ENCODE assay signal across 28 mouse cellular contexts in genomic region chr11:77002361-77002760, GRCm38 (mm10). TPM values are rescaled to one million over a fixed set of nuclear protein-coding genes. Genes with fewer than 3 reads are reported as not detected.
A peak's percentile ranks its signal among the peaks of the same experiment; 100 is the strongest.
DNase-seq lines count a peak whose midpoint lies in the region; ATAC-seq and TF ChIP-seq lines count a peak whose summit lies in the region.
"Had no signal": no experiment of that assay in that cellular context is flagged by ENCODE, and none has a peak within 500 bp of the region (broad histone marks: within the 10 kb centered on the region; RNA-seq: fewer than 3 reads in every experiment).

No protein-coding gene starts in this region.

- H3K4me2 ChIP-seq in intestine, postnatal 0 days (replicated peaks; ENCODE audit: low read depth) = no peak overlapping the region
- H3K4me2 ChIP-seq: hindbrain, embryonic 15.5 days; limb, embryonic 13.5 days; liver, embryonic 11.5 days; lung, embryonic 15.5 days; midbrain, embryonic 12.5 days; neural tube, embryonic 13.5 days; stomach, embryonic 15.5 days had no signal

- no peak overlapping the region for H3K4me3 ChIP-seq in intestine, postnatal 0 days (ENCODE audit: low read depth, low read length)
- H3K4me3 ChIP-seq: erythroblast, embryonic 14.5 days; hindbrain, embryonic 10.5 days; hindbrain, embryonic 15.5 days; limb, embryonic 13.5 days; lung, embryonic 15.5 days; midbrain, embryonic 12.5 days; neural tube, embryonic 13.5 days; stomach, embryonic 15.5 days had no signal

- peaks cover 3% of the 10 kb centered on the region; the same call in 1 of the 2 replicates for H3K4me1 ChIP-seq in intestine, postnatal 0 days (replicated peaks; ENCODE audit: control insufficient read depth, insufficient read depth, low read length)

- H3K27ac ChIP-seq in intestine, postnatal 0 days (ENCODE audit: low read depth, low read length) = no peak overlapping the region
- H3K27ac ChIP-seq: hindbrain, embryonic 10.5 days; hindbrain, embryonic 15.5 days; limb, embryonic 13.5 days; lung, embryonic 15.5 days; midbrain, embryonic 12.5 days; neural tube, embryonic 13.5 days; stomach, embryonic 15.5 days had no signal

- H3K9me3 ChIP-seq in intestine, postnatal 0 days (ENCODE audit: control insufficient read depth) = no peaks in the 10 kb centered on the region
- H3K9me3 ChIP-seq: hindbrain, embryonic 10.5 days; hindbrain, embryonic 15.5 days; limb, embryonic 13.5 days; lung, embryonic 15.5 days; midbrain, embryonic 12.5 days; neural tube, embryonic 13.5 days; stomach, embryonic 15.5 days had no signal

- no peaks in the 10 kb centered on the region for H3K36me3 ChIP-seq in intestine, postnatal 0 days (ENCODE audit: control insufficient read depth, insufficient read depth)
- H3K36me3 ChIP-seq: hindbrain, embryonic 10.5 days; hindbrain, embryonic 15.5 days; limb, embryonic 13.5 days; lung, embryonic 15.5 days; midbrain, embryonic 12.5 days; neural tube, embryonic 13.5 days; stomach, embryonic 15.5 days had no signal

- 24% methylated on average over 1 of the region's 1 CpGs for WGBS in intestine, postnatal 0 days

- ATAC-seq in intestine, postnatal 0 days = no peak
- ATAC-seq: forebrain, embryonic 16.5 days had no signal

- peaks cover 13% of the 10 kb centered on the region; the same call in 1 of the 2 replicates for H3K27me3 ChIP-seq in intestine, postnatal 0 days (replicated peaks; ENCODE audit: control insufficient read depth, insufficient read depth, low read length)

- peak; percentile 41 for DNase-seq in adrenal gland, postnatal 14 days
- DNase-seq in adrenal gland, adult 8-10 months = no peak
- peak; percentile 73 for DNase-seq in NIH3T3 (ENCODE audit: low read depth)
- DNase-seq in kidney, postnatal 25 days = no peak
- DNase-seq in urinary bladder, postnatal 10 days (ENCODE audit: low spot score) = no peak
- no peak for DNase-seq in cerebellum, adult 11-12 months
- DNase-seq: adrenal gland, postnatal 10 days; B cell, adult 2 months; cerebellum, adult 2 months; cerebellum, postnatal 14 days; heart, postnatal 14 days; kidney, adult 9 months; kidney, postnatal 14 days; thymus, postnatal 25 days had no signal

- TF ChIP-seq CTCF in intestine, postnatal 0 days (IDR thresholded peaks at IDR 0.05; ENCODE audit: low read depth) = peak; percentile 13; the same call in 1 of the 2 replicates

- no peak overlapping the region for H3K9ac ChIP-seq in intestine, postnatal 0 days (ENCODE audit: low read depth, low read length)
- H3K9ac ChIP-seq: hindbrain, embryonic 15.5 days; limb, embryonic 13.5 days; lung, embryonic 15.5 days; midbrain, embryonic 12.5 days; neural tube, embryonic 13.5 days; stomach, embryonic 15.5 days had no signal

RNA-seq across cellular contexts. Expression of gene Slc6a4, which starts 4.0 kb away (rescaled TPM):
- total RNA-seq in adrenal gland, postnatal 14 days (2021) = 37.1 and 38.4 TPM in 2 replicates
- 10 to 100 TPM; 43.3 to 74.0 (median 65.5) TPM for total RNA-seq in adrenal gland, adult 8-10 months (2022)
- 21.1 and 21.2 TPM in 2 replicates for polyA plus RNA-seq in intestine, postnatal 0 days (2015; fragmentation: Nextera tagmentation; extraction: Ambion mirVana)
- total RNA-seq: layer of hippocampus, adult 18-20 months; left cerebral cortex, adult 8-10 months; megakaryocyte progenitor cell, adult 5-6 weeks had no signal
- polyA plus RNA-seq: erythroblast, embryonic 14.5 days had no signal

Comparison
In these comparisons a context has a peak if more than half of its experiments do, and no peak if none do; other contexts are left out.
1. DNase-seq: peak in adrenal gland, postnatal 14 days (single experiment) and NIH3T3 (single experiment); none in adrenal gland, adult 8-10 months (single experiment), kidney, postnatal 25 days (0 of 2), urinary bladder, postnatal 10 days (single experiment) and cerebellum, adult 11-12 months (single experiment).